Mouse (Mus musculus): Measurements from ENCODE around the gene Kcnq5. TPM values are rescaled to one million over a fixed set of nuclear protein-coding genes. Genes with fewer than 3 reads are reported as not detected.

Kcnq5 gene
- total and polyA plus RNA-seq, 3 experiments: 6.5 to 8.7 (median 8.2) TPM

DNA sequence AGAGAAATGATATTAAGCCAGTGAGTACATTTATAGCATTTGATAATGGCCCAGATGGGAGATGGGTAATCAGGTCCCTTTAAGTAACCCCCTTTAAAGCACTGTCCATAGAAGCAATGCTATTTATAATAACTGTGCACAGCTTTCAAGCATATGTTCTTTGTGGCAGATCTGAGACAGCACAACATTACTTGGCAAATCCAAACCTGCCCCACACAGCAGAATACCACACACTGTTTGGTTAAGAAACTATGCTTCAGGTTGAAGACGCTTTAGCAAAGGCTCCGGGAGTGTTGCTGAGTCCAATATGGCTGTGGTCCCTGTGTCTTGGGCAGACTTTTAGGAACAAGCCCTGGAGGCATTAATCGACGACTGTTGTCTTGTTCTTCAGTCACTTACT is 495.3 kb downstream of the Kcnq5 start (continued):
- TF ChIP-seq CHD2 (IDR thresholded peaks at IDR 0.05; ENCODE audit: low read length) (no peak), USF1 (IDR thresholded peaks at IDR 0.05; ENCODE audit: low read depth, low read length) (no peak)

DNA sequence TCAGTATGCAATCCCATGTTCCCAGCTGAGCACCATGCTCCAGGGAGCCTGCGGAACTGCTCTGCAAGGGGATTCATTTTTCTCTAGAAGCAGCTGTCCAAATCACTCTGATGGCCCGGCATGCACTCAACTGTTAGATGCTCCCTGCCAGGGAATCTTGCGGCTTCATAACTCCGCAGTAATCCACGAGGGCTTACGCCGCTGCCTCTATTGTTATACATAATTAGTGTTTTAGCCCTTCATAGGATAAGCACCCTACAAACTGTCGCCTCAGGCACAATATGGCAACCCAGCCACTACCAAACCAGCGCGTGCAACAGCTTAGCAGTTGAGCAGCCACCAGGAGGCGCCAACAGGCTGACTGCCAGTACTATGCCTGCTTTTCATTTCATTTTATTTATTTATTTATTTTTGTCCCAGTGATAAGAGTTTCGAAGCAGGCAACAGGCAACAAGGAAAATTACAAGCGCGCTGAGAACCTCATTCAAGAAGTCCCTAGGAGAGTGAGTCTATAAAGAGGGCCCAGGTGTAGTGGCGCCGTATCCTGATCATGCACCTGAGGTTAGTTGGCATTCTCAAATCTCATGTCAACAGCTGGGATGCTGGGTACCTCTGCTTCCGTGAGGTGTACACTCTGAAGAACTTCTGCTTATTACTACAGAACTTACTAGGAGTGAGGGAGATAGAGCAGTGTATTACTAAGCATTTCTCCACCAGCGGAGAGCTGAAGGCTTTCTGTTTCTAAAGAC is 500.6 kb downstream of the Kcnq5 start:
- H3K27ac ChIP-seq (ENCODE audit: insufficient read depth, low read depth): no peak overlapping the region
- no peaks in the 10 kb centered on the region for H3K9me3 ChIP-seq (replicated peaks; ENCODE audit: low read length)
- H3K27me3 ChIP-seq (replicated peaks): no peaks in the 10 kb centered on the region
- no peak overlapping the region for H3K4me2 ChIP-seq (ENCODE audit: insufficient read depth, low read depth, poor library complexity, severe bottlenecking)
- DNase-seq (ENCODE audit: extremely low read depth): peak; percentile 40
- no peak overlapping the region for H3K4me3 ChIP-seq (replicated peaks in 1 of 3; ENCODE audit: low read depth in 2 of 3, low read length in 2 of 3, poor library complexity in 1 of 3)
- dilution Hi-C loops (cut with MboI; ENCODE audit: extremely low pct_ligation_motif_present, extremely low pct_unique_long_range_greater_than_20kb, low sequenced_read_pairs) (no loop called here), in situ Hi-C loops (cut with MboI; ENCODE audit: low pct_ligation_motif_present, low pct_unique_long_range_greater_than_20kb, low sequenced_read_pairs) (no loop called here)
- H3K79me2 ChIP-seq (replicated peaks; ENCODE audit: control insufficient read depth, extremely low read depth, insufficient read depth, poor library complexity, severe bottlenecking): no peaks in the 10 kb centered on the region
- H3K4me1 ChIP-seq (ENCODE audit: control insufficient read depth in 1 of 2, insufficient read depth in 2 of 2): no peaks in the 10 kb centered on the region
- no peak overlapping the region for H3K9ac ChIP-seq (ENCODE audit: insufficient read depth, low read depth)
- peaks cover 0 to 7% of the 10 kb centered on the region in 2 experiments for H3K36me3 ChIP-seq (replicated peaks in 1 of 2; ENCODE audit: control insufficient read depth in 1 of 2, insufficient read depth in 1 of 2, low read length in 1 of 2)
- TF ChIP-seq RAD21 (IDR thresholded peaks at IDR 0.05; ENCODE audit: low read depth, low read length): peak; percentile 73
- no peak for TF ChIP-seq BHLHE40 (IDR thresholded peaks at IDR 0.05; ENCODE audit: low read depth, low read length)
- TF ChIP-seq ZC3H11A (IDR thresholded peaks at IDR 0.05; ENCODE audit: low read depth, low read length): peak; percentile 83
- no peak for TF ChIP-seq ZNF384 (IDR thresholded peaks at IDR 0.05; ENCODE audit: low read depth, low read length)
- TF ChIP-seq ZKSCAN1 (IDR thresholded peaks at IDR 0.05; ENCODE audit: borderline replicate concordance, low read depth, low read length): no peak
- TF ChIP-seq POLR2AphosphoS2 (IDR thresholded peaks at IDR 0.05; ENCODE audit: low read depth, low read length): no peak
- TF ChIP-seq TBP (conservative IDR thresholded peaks at IDR 0.05; ENCODE audit: low read depth, low read length): no peak
- peak; percentile 89 for TF ChIP-seq SMC3 (IDR thresholded peaks at IDR 0.05; ENCODE audit: low read depth, low read length)
- TF ChIP-seq MYC (IDR thresholded peaks at IDR 0.05; ENCODE audit: low read depth, low read length): no peak
- TF ChIP-seq TCF12 (IDR thresholded peaks at IDR 0.05; ENCODE audit: low read depth, low read length): no peak
- no peak for TF ChIP-seq USF2 (conservative IDR thresholded peaks at IDR 0.05; ENCODE audit: low read depth, low read length)
- TF ChIP-seq CTCF (conservative IDR thresholded peaks at IDR 0.05 in 1 of 2, IDR thresholded peaks at IDR 0.05 in 1 of 2; ENCODE audit: low read depth in 2 of 2, low read length in 2 of 2): peak; percentile 54 to 80; a peak in 3 of 4 replicates
- no peak for TF ChIP-seq IRF4 (IDR thresholded peaks at IDR 0.05; ENCODE audit: low read depth, low read length)
- no peak for TF ChIP-seq UBTF (IDR thresholded peaks at IDR 0.05; ENCODE audit: low read depth, low read length)
- TF ChIP-seq POLR2A (IDR thresholded peaks at IDR 0.05; ENCODE audit: low read depth, low read length): no peak
- no peak for TF ChIP-seq ZMIZ1 (IDR thresholded peaks at IDR 0.05; ENCODE audit: low read depth, low read length)
- TF ChIP-seq SIN3A (IDR thresholded peaks at IDR 0.05; ENCODE audit: low read length): no peak
- TF ChIP-seq MXI1 (IDR thresholded peaks at IDR 0.05; ENCODE audit: low read depth, low read length): no peak
